ENCODE assay signal across 8 mouse cellular contexts in genomic region chr7:43919559-43920451, GRCm38 (mm10). TPM values are rescaled to one million over a fixed set of nuclear protein-coding genes. Genes with fewer than 3 reads are reported as not detected.
A peak's percentile ranks its signal among the peaks of the same experiment; 100 is the strongest.
DNase-seq lines count a peak whose midpoint lies in the region; ATAC-seq lines count a peak whose summit lies in the region.

No protein-coding gene starts in this region.

- no peak overlapping the region for H3K4me3 ChIP-seq in hindbrain, embryonic 15.5 days

- no peak overlapping the region for H3K27ac ChIP-seq in hindbrain, embryonic 15.5 days (replicated peaks)

- no peak overlapping the region for H3K4me2 ChIP-seq in hindbrain, embryonic 15.5 days

- whole genome bisulfite sequencing in hindbrain, embryonic 15.5 days = 34% methylated on average over 14 of the region's 14 CpGs

- H3K36me3 ChIP-seq in hindbrain, embryonic 15.5 days = no peaks in the 10 kb centered on the region

- no peak overlapping the region for H3K9ac ChIP-seq in hindbrain, embryonic 15.5 days

- ATAC-seq in hindbrain, embryonic 15.5 days (ENCODE audit: low FRiP score, low read depth) = peak; percentile 92
- ATAC-seq in inflammation-experienced regulatory T-cells, adult 6 months = no peak

- H3K4me1 ChIP-seq in hindbrain, embryonic 15.5 days (replicated peaks) = no peaks in the 10 kb centered on the region

- no peaks in the 10 kb centered on the region for H3K27me3 ChIP-seq in hindbrain, embryonic 15.5 days

- DNase-seq in R1 (ENCODE audit: low read depth, low spot score) = peak; percentile 66
- peak; percentile 46 to 55 for DNase-seq in cerebellum, adult 18-20 months
- DNase-seq in forelimb bud, embryonic 11.5 days (ENCODE audit: low read depth, low spot score) = peak; percentile 80
- DNase-seq in layer of hippocampus, postnatal 36 days = peak; percentile 58 to 64
- peak; percentile 76 for DNase-seq in lung, postnatal 36 days
- peak; percentile 50 for DNase-seq in retina, postnatal 7 days (ENCODE audit: low read depth, low spot score)

- no peaks in the 10 kb centered on the region for H3K9me3 ChIP-seq in hindbrain, embryonic 15.5 days

RNA-seq across cellular contexts. Expression of gene Klk15, which starts 13.7 kb away (rescaled TPM):
- not detected in 2 replicates for polyA plus RNA-seq in hindbrain, embryonic 15.5 days (2015; fragmentation: Nextera tagmentation; extraction: Ambion mirVana)
- total RNA-seq in layer of hippocampus, postnatal 36 days (2021) = not detected
- not detected for polyA plus RNA-seq in inflammation-experienced regulatory T-cells, adult 6 months (2017; shearing (Covaris generic))

RNA-seq across cellular contexts. Expression of gene Klk1b8, which starts 30.7 kb away (rescaled TPM):
- polyA plus RNA-seq in hindbrain, embryonic 15.5 days (2015; fragmentation: Nextera tagmentation; extraction: Ambion mirVana) = not detected in 2 replicates
- total RNA-seq in layer of hippocampus, postnatal 36 days (2021) = not detected
- not detected for polyA plus RNA-seq in inflammation-experienced regulatory T-cells, adult 6 months (2017; shearing (Covaris generic))

RNA-seq across cellular contexts. Expression of gene Klk4, which starts 38.8 kb away (rescaled TPM):
- 1.7 and 2.6 TPM in 2 replicates for polyA plus RNA-seq in hindbrain, embryonic 15.5 days (2015; fragmentation: Nextera tagmentation; extraction: Ambion mirVana)
- total RNA-seq in layer of hippocampus, postnatal 36 days (2021) = not detected
- not detected for polyA plus RNA-seq in inflammation-experienced regulatory T-cells, adult 6 months (2017; shearing (Covaris generic))

RNA-seq across cellular contexts. Expression of gene Klk1b1, which starts 46.7 kb away (rescaled TPM):
- not detected in 2 replicates for polyA plus RNA-seq in hindbrain, embryonic 15.5 days (2015; fragmentation: Nextera tagmentation; extraction: Ambion mirVana)
- not detected for total RNA-seq in layer of hippocampus, postnatal 36 days (2021)
- not detected for polyA plus RNA-seq in inflammation-experienced regulatory T-cells, adult 6 months (2017; shearing (Covaris generic))

RNA-seq across cellular contexts. Expression of gene Klk1b9, which starts 56.1 kb away (rescaled TPM):
- polyA plus RNA-seq in hindbrain, embryonic 15.5 days (2015; fragmentation: Nextera tagmentation; extraction: Ambion mirVana) = not detected in 2 replicates
- total RNA-seq in layer of hippocampus, postnatal 36 days (2021) = not detected
- 1 to 10 TPM in 2 of 3 experiments, not detected in 1; 1.5 to 2.8 TPM for polyA plus RNA-seq in inflammation-experienced regulatory T-cells, adult 6 months (2017; shearing (Covaris generic))
